Mouse (Mus musculus): Measurements from ENCODE around the gene 4933412E24Rik. TPM values are rescaled to one million over a fixed set of nuclear protein-coding genes. Genes with fewer than 3 reads are reported as not detected.

The 4933412E24Rik gene
- not detected in 2 replicates for total RNA-seq (2021)
- long read RNA-seq, result 0 reads

- no peak for DNase-seq
Measured at GRCm38 (mm10) chr15:60016513-60016912, at the start of gene 4933412E24Rik. Gene 4933412E24Rik (minus strand): TSS chr15:60016613.

- no peak for DNase-seq
Measured at GRCm38 (mm10) chr15:60030728-60031127, 14.3 kb upstream of the 4933412E24Rik start.

- DNase-seq, result no peak
Measured at GRCm38 (mm10) chr15:60021256-60021655, 4.8 kb upstream of the 4933412E24Rik start.

GRCm38 (mm10) chr15:60010199-60010598 lies 6.2 kb downstream of the 4933412E24Rik start:
- DNase-seq, result no peak

GRCm38 (mm10) chr15:60009610-60010009 lies 6.8 kb downstream of the 4933412E24Rik start:
- no peak for DNase-seq

- no peak for DNase-seq
Measured at GRCm38 (mm10) chr15:59983777-59984176, 32.6 kb downstream of the 4933412E24Rik start.

- DNase-seq, result no peak
Measured at GRCm38 (mm10) chr15:59975310-59975709, 41.1 kb downstream of the 4933412E24Rik start.

GRCm38 (mm10) chr15:59974584-59974983 lies 41.8 kb downstream of the 4933412E24Rik start:
- DNase-seq, result no peak

- no peak for DNase-seq
Measured at GRCm38 (mm10) chr15:59973651-59974519, 42.5 kb downstream of the 4933412E24Rik start.

All from adrenal gland, postnatal 25 days (tissue).